8 mouse cellular contexts compared by ENCODE assay signal in the genomic region with DNA sequence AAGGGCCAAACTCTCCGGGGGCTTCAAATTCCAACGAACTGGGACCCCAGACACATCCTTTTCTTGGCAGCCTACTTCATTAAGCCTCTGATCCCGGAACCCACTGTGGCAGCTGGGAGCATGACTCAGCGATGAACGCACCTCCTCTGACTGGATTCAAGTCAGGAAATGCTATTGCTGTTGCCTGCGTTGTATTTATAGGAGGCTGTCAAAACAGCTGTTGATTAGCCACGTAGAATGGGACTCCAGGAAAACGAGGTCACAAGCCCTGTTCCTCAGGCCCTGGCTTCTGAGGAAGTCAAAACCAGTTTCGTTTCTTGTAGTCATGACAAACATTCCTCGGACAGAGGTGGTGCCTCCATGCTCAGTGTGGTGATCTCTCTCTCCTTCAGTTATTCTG.
A peak's percentile ranks its signal among the peaks of the same experiment; 100 is the strongest.
DNase-seq lines count a peak whose midpoint lies in the region; ATAC-seq and TF ChIP-seq lines count a peak whose summit lies in the region.

No protein-coding gene starts in this region.

- no peaks in the 10 kb centered on the region for H3K79me2 ChIP-seq in C2C12 (ENCODE audit: control insufficient read depth, insufficient read depth)

- no peak overlapping the region for H3K9ac ChIP-seq in kidney, embryonic 16.5 days (replicated peaks; ENCODE audit: low read length)

- no peaks in the 10 kb centered on the region for H3K9me3 ChIP-seq in kidney, embryonic 16.5 days (ENCODE audit: low read length)

- 40% methylated on average over 10 of the region's 10 CpGs for WGBS in kidney, embryonic 16.5 days

- peak overlapping the region; percentile 32 for H3K4me2 ChIP-seq in kidney, embryonic 16.5 days (replicated peaks; ENCODE audit: low read depth, low read length)

- H3K27me3 ChIP-seq in C2C12 (ENCODE audit: control insufficient read depth, insufficient read depth, insufficient read length), result no peaks in the 10 kb centered on the region
- H3K27me3 ChIP-seq in kidney, embryonic 16.5 days (ENCODE audit: insufficient read depth, low read length), result no peaks in the 10 kb centered on the region

- ATAC-seq in frontal cortex, adult (ENCODE audit: low TSS enrichment), result peak; percentile 43; the same call in 1 of the 2 replicates
- ATAC-seq in kidney, embryonic 16.5 days (ENCODE audit: low FRiP score, low TSS enrichment), result no peak; the same call in 1 of the 2 replicates
- ATAC-seq in megakaryocyte-erythroid progenitor cell, adult 5-6 weeks (replicated peaks; ENCODE audit: low FRiP score, low TSS enrichment, poor library complexity, severe bottlenecking), result peak; percentile 70
- no peak for ATAC-seq in CD4-positive, CD25-positive, alpha-beta regulatory T cell, adult 4 months

- TF ChIP-seq CTCF in C2C12 (IDR thresholded peaks at IDR 0.05; ENCODE audit: control insufficient read depth, insufficient read depth, insufficient read length), result no peak

- DNase-seq in frontal cortex, postnatal 14 days (ENCODE audit: low spot score in 2 of 2), result no peak
- peak; percentile 23 for DNase-seq in forelimb bud, embryonic 11.5 days (ENCODE audit: low read depth, low spot score)
- DNase-seq in cerebellum, adult 9-10 months, result no peak

- no peak overlapping the region for H3K4me3 ChIP-seq in C2C12 (ENCODE audit: insufficient read depth, poor library complexity, severe bottlenecking)
- H3K4me3 ChIP-seq in kidney, embryonic 16.5 days (ENCODE audit: low read length), result no peak overlapping the region

- H3K4me1 ChIP-seq in kidney, embryonic 16.5 days (ENCODE audit: insufficient read depth, low read length), result 0 out of 2 replicates have a peak, but pooled peaks cover 4% of the 10 kb centered on the region

- no peaks in the 10 kb centered on the region for H3K79me3 ChIP-seq in C2C12 (ENCODE audit: low read depth)

- no peak overlapping the region for H3K27ac ChIP-seq in kidney, embryonic 16.5 days (ENCODE audit: low read length)

- H3K36me3 ChIP-seq in C2C12 (ENCODE audit: control insufficient read depth, insufficient read depth), result no peaks in the 10 kb centered on the region
- no peaks in the 10 kb centered on the region for H3K36me3 ChIP-seq in kidney, embryonic 16.5 days (ENCODE audit: insufficient read depth, low read length)

- H3ac ChIP-seq in C2C12 (ENCODE audit: control insufficient read depth, insufficient read length, low read depth), result no peak overlapping the region

TF ChIP-seq in C2C12, 6 proteins besides CTCF, POLR2A, EP300 and RAD21:
- TF ChIP-seq MYOD1 (IDR thresholded peaks at IDR 0.05; ENCODE audit: control insufficient read depth, insufficient read length, low read depth), result peak; percentile 94
- TF ChIP-seq MYOG (IDR thresholded peaks at IDR 0.05; ENCODE audit: control insufficient read depth, extremely low read depth, insufficient read length), result no peak
- TF ChIP-seq FOSL1 (IDR thresholded peaks at IDR 0.05; ENCODE audit: insufficient read depth, low read length, poor library complexity, severe bottlenecking), result peak; percentile 69
- TF ChIP-seq USF1 (IDR thresholded peaks at IDR 0.05; ENCODE audit: low read depth), result no peak
- TF ChIP-seq MAX (IDR thresholded peaks at IDR 0.05), result peak; percentile 69
- TF ChIP-seq CEBPB (IDR thresholded peaks at IDR 0.05; ENCODE audit: low read depth), result no peak

Comparison
In these comparisons a context has a peak if more than half of its experiments do, and no peak if none do; other contexts are left out.
1. ATAC-seq: peak in frontal cortex, adult (single experiment) and megakaryocyte-erythroid progenitor cell, adult 5-6 weeks (single experiment); none in kidney, embryonic 16.5 days (single experiment) and CD4-positive, CD25-positive, alpha-beta regulatory T cell, adult 4 months (single experiment).